Mouse (Mus musculus) embryonic facial prominence, embryonic 14.5 days (tissue): ENCODE results near the gene Gpr12. TPM values are rescaled to one million over a fixed set of nuclear protein-coding genes. Genes with fewer than 3 reads are reported as not detected.

ENCODE experiments used
- ATAC-seq: fragments of 200-750 bp; cut with Nextera tagmentation; 2 replicates; pipeline ENCODE4 v1.8.0; 2017; ENCODE audit warnings: low read depth, moderate number of reproducible peaks, moderate TSS enrichment
- DNase-seq: peaks from one replicate; pipeline ENCODE4 v3.0.0-alpha.2; 2015; ENCODE audit warnings: low spot score
- H3K27ac ChIP-seq: fragments of 300-500 bp; sonication (generic); replicated peaks from 2 replicates; pipeline ENCODE4 v1.5.1; 2014; ENCODE audit warnings: low read depth, mild to moderate bottlenecking, low read length, moderate library complexity
- H3K27me3 ChIP-seq: fragments of 300-500 bp; sonication (generic); replicated peaks from 2 replicates; pipeline ENCODE4 v1.6.1; 2014; ENCODE audit warnings: low read length; ENCODE audit not compliant: control insufficient read depth, insufficient read depth
- H3K36me3 ChIP-seq: fragments of 300-500 bp; sonication (generic); 2 replicates; pipeline ENCODE4 v1.6.1; 2014; ENCODE audit warnings: low read length, mixed read lengths; ENCODE audit not compliant: control insufficient read depth, insufficient read depth
- H3K4me1 ChIP-seq: fragments of 300-500 bp; sonication (generic); 2 replicates; pipeline ENCODE4 v1.6.1; 2014; ENCODE audit warnings: antibody characterized with exemption, low read length; ENCODE audit not compliant: control insufficient read depth, insufficient read depth
- H3K4me2 ChIP-seq: fragments of 300-500 bp; sonication (generic); 2 replicates; pipeline ENCODE4 v1.6.1; 2014; ENCODE audit warnings: low read depth, mild to moderate bottlenecking, low read length, moderate library complexity, mixed read lengths
- H3K4me3 ChIP-seq: fragments of 300-500 bp; sonication (generic); 2 replicates; pipeline ENCODE4 v1.5.1; 2014; ENCODE audit warnings: low read depth, mild to moderate bottlenecking, low read length
- H3K9ac ChIP-seq: fragments of 300-500 bp; sonication (generic); 2 replicates; pipeline ENCODE4 v1.6.1; 2014; ENCODE audit warnings: low read depth, mild to moderate bottlenecking, low read length, moderate library complexity, mixed read lengths
- H3K9me3 ChIP-seq: fragments of 300-500 bp; sonication (generic); 2 replicates; pipeline ENCODE4 v1.6.1; 2016; ENCODE audit warnings: low read length; ENCODE audit not compliant: control insufficient read depth
- WGBS: fragments of 180-500 bp; shearing (Covaris S2); extraction: QIAGEN DNeasy Blood & Tissue Kit; methylation state at CpG from one replicate; pipeline ENCODE4 v1.1.7; 2014; 5-methylcytosine and 5-hydroxymethylcytosine counted together
- polyA plus RNA-seq: library from polyadenylated mRNA; unstranded; fragments of >200 nt; fragmentation: Nextera tagmentation; extraction: Ambion mirVana; gene quantifications from 2 replicates; pipeline ENCODE4 v1.2.1, GENCODE M21; 2014

The Gpr12 gene
- polyA plus RNA-seq = 0.26 TPM in 1 of 2 replicates, not detected in the other

GRCm38 (mm10) chr5:146584478-146585306 lies at the start of gene Gpr12:
Gpr12 (minus strand) TSS chr5:146585239.
- Histone ChIP-seq H3K36me3 (no peaks in the 10 kb centered on the region), H3K27me3 (peaks cover 51% of the 10 kb centered on the region), H3K4me1 (0 out of 2 replicates have a peak, but pooled peaks cover 3% of the 10 kb centered on the region), H3K9ac (peak within 1 kb of the TSS; percentile 45), H3K27ac (no peak within 1 kb of the TSS), H3K4me3 (peak within 1 kb of the TSS; percentile 53), H3K4me2 (peak within 1 kb of the TSS; percentile 97), H3K9me3 (no peaks in the 10 kb centered on the region)
- DNase-seq = peak; percentile 64
- 1% methylated on average over 42 of the region's 64 CpGs for WGBS
- peak; percentile 57 for ATAC-seq

- WGBS = 87% methylated on average over 3 of the region's 3 CpGs
- no peaks in the 10 kb centered on the region for H3K4me1 ChIP-seq
- DNase-seq (no peak), ATAC-seq (no peak)
- no peaks in the 10 kb centered on the region for H3K27me3 ChIP-seq
- no peaks in the 10 kb centered on the region for H3K9me3 ChIP-seq
- H3K4me3 ChIP-seq = no peak overlapping the region
- no peaks in the 10 kb centered on the region for H3K36me3 ChIP-seq
- H3K27ac ChIP-seq = no peak overlapping the region
- H3K9ac ChIP-seq = no peak overlapping the region
- no peak overlapping the region for H3K4me2 ChIP-seq
These were observed 46.6 kb upstream of the Gpr12 start for GRCm38 (mm10) chr5:146631602-146632001.

GRCm38 (mm10) chr5:146630961-146631360 lies 45.9 kb upstream of the Gpr12 start:
- Histone ChIP-seq H3K4me3 (no peak overlapping the region), H3K9ac (no peak overlapping the region), H3K4me1 (no peaks in the 10 kb centered on the region), H3K4me2 (no peak overlapping the region), H3K27me3 (no peaks in the 10 kb centered on the region), H3K36me3 (no peaks in the 10 kb centered on the region), H3K9me3 (no peaks in the 10 kb centered on the region), H3K27ac (no peak overlapping the region)
- ATAC-seq (no peak), DNase-seq (no peak)
- WGBS = 32% methylated on average over 4 of the region's 4 CpGs

- H3K4me3 ChIP-seq = no peak overlapping the region
- no peak for ATAC-seq
- WGBS = 76% methylated on average over 10 of the region's 10 CpGs
These were observed 44.6 kb upstream of the Gpr12 start for GRCm38 (mm10) chr5:146629636-146630035.

GRCm38 (mm10) chr5:146628804-146629203 lies 43.8 kb upstream of the Gpr12 start:
- DNase-seq = no peak
- H3K4me3 ChIP-seq = no peak overlapping the region
- no peak overlapping the region for H3K4me2 ChIP-seq
- no peak for ATAC-seq
- no peak overlapping the region for H3K9ac ChIP-seq
- no peaks in the 10 kb centered on the region for H3K36me3 ChIP-seq
- WGBS = 76% methylated on average over 1 of the region's 1 CpGs
- no peak overlapping the region for H3K27ac ChIP-seq
- no peaks in the 10 kb centered on the region for H3K9me3 ChIP-seq
- no peaks in the 10 kb centered on the region for H3K4me1 ChIP-seq
- H3K27me3 ChIP-seq = no peaks in the 10 kb centered on the region

More at GRCm38 (mm10) chr5:146629636-146630035, 44.6 kb upstream of the Gpr12 start:
- DNase-seq = no peak
- H3K27me3 ChIP-seq = no peaks in the 10 kb centered on the region
- H3K27ac ChIP-seq = no peak overlapping the region
- H3K36me3 ChIP-seq = no peaks in the 10 kb centered on the region
- no peak overlapping the region for H3K4me2 ChIP-seq
- H3K9ac ChIP-seq = no peak overlapping the region
- no peaks in the 10 kb centered on the region for H3K4me1 ChIP-seq
- H3K9me3 ChIP-seq = no peaks in the 10 kb centered on the region

- Histone ChIP-seq H3K36me3 (no peaks in the 10 kb centered on the region), H3K4me2 (no peak overlapping the region), H3K9ac (no peak overlapping the region), H3K9me3 (no peaks in the 10 kb centered on the region), H3K27me3 (no peaks in the 10 kb centered on the region), H3K27ac (no peak overlapping the region), H3K4me1 (no peaks in the 10 kb centered on the region), H3K4me3 (no peak overlapping the region)
- peak; percentile 74 for DNase-seq
- WGBS = 61% methylated on average over 5 of the region's 5 CpGs
- ATAC-seq = no peak
These were observed 42.9 kb upstream of the Gpr12 start for GRCm38 (mm10) chr5:146627901-146628300.

GRCm38 (mm10) chr5:146625635-146626311 lies 40.7 kb upstream of the Gpr12 start:
- DNase-seq (no peak), ATAC-seq (no peak)
- no peaks in the 10 kb centered on the region for H3K36me3 ChIP-seq
- no peaks in the 10 kb centered on the region for H3K4me1 ChIP-seq
- no peaks in the 10 kb centered on the region for H3K9me3 ChIP-seq
- H3K4me3 ChIP-seq = no peak overlapping the region
- no peaks in the 10 kb centered on the region for H3K27me3 ChIP-seq
- no peak overlapping the region for H3K4me2 ChIP-seq
- no peak overlapping the region for H3K27ac ChIP-seq
- WGBS = 74% methylated on average over 6 of the region's 6 CpGs
- H3K9ac ChIP-seq = no peak overlapping the region

GRCm38 (mm10) chr5:146611830-146612229 lies 26.8 kb upstream of the Gpr12 start:
- H3K27me3 ChIP-seq = no peaks in the 10 kb centered on the region
- WGBS = 47% methylated on average over 7 of the region's 7 CpGs
- H3K9ac ChIP-seq = no peak overlapping the region
- DNase-seq (no peak), ATAC-seq (no peak)
- no peak overlapping the region for H3K27ac ChIP-seq
- no peaks in the 10 kb centered on the region for H3K9me3 ChIP-seq
- H3K4me2 ChIP-seq = no peak overlapping the region
- no peaks in the 10 kb centered on the region for H3K36me3 ChIP-seq
- H3K4me3 ChIP-seq = no peak overlapping the region
- H3K4me1 ChIP-seq = no peaks in the 10 kb centered on the region
